Mouse (Mus musculus) layer of hippocampus, adult 9-11 months (tissue): Measurements from ENCODE around the gene Pkp4.

Source experiments
- DNase-seq: peaks from one replicate; pipeline ENCODE4 v3.0.0; 2022

Pkp4 gene

DNA sequence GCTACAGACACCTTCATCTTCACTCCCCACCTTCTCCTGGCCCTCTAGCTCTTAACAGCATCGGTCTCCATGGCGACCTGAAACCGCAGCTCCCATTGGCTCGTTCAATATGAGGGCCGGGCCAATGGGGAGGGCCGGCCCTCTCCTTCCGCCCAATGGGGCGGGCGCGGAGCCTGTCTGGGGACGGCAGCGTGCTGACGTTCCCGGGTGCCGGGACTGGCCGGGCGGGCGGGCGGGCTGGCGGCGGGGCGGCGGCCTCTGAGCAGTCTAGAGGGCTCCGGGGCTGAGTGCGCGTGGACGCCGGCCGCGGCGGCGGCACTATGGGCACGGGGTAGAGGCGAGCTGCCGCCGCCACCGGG lies at the start of gene Pkp4, which contains the start of gene Ccdc148:
Pkp4 (plus strand) TSS at position 246 of the 359 bp plus-strand sequence.
Ccdc148 (minus strand) TSS at position 79 of the 359 bp plus-strand sequence.
- peak; percentile 97 for DNase-seq

DNA sequence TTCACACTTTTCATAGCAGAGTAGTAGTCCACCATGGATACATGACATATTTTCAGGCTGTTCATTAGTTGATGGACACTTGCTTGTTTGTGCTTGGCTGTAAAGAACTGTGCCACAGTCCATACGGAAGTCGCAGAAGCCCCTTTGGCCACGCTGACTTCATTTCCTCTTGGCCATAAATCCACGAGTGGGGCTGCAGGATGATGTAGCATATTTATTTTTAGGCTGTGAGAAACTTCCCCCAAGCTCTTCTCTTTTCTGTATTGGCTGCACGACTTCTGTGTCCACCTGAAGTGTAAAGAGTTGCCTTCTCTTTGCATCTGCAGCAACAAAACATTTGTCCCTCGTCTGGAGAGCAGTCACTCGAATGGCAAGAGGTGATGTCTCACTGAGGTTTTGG lies 31.6 kb upstream of the Pkp4 start:
- peak; percentile 15 for DNase-seq

DNA sequence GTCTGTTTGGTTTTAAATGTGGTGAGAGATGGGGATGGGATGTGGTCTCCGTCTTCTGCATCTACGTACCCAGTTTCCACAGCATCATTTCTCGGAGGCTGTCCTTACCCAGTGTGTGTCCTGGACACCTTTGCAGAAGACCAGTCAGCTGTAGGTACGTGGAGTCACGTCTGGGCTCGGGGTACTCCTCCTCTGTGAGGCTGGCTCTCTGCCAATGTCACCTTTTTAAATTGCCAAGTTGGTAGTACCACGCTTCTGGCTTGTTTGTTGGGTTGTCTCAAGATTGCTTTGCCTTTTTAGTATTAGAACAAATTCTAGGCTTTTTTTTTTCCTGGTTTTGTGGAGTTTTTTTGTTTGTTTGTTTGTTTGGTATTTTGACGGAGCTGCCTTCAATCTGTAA lies 30.8 kb upstream of the Pkp4 start:
- no peak for DNase-seq

DNA sequence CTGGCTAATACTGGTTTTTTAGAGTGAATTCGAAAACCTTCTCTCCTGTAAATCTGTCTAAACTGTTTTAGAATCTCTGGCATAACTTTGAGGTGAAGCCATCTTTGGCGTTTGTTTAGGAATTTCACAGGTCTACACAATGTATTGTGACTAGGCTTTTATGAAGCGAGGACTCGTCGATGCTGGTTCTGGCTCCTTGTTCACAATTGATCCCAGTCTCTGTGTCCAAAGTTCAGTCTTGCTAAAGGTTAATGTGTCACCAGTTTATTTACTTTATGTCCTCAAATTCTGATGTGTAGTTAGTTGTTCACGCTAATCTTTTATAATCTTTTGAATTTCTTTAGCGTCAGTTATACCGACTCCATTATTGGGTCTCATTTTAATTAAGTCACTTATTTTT lies 29.6 kb upstream of the Pkp4 start:
- no peak for DNase-seq

DNA sequence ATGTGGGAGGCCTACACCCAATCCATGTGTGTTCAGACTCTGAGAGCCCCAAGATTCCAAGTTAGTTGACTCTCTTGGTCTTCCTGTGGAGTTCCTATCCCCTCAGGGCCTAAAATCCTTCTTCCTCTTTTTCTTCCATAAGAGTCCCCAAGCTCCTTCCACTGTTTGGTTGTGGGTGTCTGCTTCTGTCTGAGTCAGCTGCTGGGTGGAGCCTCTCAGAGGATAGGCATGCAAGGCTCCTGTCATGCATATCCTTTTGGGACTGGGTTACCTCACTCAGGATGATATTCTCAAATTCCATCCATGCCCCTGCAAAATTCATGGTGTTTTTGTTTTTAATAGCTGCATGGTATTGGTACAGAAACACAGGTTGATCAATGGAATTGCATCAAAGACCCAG lies 5.2 kb upstream of the Pkp4 start:
- DNase-seq = no peak

DNA sequence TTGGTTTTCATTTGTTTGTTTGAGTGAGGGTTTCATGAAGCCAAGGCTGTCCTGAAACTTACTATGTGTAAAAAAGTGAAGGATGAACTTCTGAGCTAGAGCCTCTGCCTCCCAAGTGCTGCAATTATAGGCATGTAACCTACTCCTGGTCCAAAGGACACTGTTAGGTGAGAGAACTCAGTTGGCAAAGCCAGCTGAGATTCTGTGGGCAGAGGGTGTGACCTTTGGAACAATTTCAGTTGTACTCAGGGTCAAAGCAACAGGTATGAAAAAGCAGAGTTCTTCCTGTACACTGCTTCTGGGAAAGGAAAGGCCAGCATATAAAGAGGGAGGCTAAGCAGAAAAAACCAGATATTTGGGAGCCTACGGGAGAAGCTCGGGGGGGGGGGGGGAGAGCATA lies 2.5 kb upstream of the Pkp4 start:
- no peak for DNase-seq

DNA sequence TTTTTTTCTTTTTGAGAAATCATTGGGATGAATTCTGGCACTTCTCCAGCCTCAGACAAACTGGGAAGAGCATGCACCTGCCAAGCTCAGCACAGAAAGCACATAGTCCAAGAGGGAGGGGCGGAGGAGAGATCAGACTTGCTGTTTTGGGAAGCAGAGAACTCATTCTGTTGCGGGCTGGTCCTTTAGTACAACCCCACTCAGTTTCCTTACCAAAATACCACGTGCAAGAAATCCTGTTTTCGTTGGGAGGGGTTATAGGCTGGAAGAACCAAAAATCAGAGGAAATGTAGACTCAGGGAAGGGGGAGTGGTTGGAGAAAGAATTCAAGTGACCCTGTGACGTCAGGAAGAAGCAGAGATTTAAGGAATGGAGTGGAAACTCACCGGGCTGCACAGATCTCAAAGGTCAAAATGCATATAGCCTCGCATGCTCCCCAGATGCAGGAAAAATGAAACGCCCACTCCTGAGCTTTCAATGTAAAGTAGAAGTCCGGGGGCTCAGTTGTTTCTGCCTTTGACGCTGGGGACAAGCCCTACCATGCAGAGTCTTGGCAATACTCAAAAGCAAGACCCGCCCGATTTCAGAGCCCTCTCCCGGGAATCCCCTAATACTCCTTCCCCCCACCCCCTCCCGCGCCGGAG lies 567 bp upstream of the Pkp4 start:
- DNase-seq = peak; percentile 46

DNA sequence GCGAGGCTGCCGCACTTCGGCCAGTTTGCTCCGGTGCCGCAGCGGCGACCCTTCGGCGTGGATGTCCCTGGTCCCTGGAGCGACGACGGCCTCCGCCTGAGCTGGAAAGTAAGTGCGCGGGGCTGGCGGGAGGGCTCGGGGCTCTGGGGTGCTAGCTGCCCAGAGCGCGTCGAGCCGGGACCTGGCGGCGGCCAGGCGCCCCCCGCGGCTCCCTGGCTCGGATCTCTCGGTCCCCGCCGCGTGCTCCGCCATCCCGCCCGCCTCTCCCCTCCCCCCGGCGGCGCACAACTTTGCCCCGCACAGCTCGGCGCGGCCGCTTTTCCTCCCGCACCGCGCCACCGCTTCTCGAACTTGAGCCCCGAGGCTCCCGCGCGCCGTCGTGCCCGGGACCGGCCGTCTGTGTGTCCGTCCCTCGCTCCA lies 381 bp downstream of the Pkp4 start:
- DNase-seq = peak; percentile 24

DNA sequence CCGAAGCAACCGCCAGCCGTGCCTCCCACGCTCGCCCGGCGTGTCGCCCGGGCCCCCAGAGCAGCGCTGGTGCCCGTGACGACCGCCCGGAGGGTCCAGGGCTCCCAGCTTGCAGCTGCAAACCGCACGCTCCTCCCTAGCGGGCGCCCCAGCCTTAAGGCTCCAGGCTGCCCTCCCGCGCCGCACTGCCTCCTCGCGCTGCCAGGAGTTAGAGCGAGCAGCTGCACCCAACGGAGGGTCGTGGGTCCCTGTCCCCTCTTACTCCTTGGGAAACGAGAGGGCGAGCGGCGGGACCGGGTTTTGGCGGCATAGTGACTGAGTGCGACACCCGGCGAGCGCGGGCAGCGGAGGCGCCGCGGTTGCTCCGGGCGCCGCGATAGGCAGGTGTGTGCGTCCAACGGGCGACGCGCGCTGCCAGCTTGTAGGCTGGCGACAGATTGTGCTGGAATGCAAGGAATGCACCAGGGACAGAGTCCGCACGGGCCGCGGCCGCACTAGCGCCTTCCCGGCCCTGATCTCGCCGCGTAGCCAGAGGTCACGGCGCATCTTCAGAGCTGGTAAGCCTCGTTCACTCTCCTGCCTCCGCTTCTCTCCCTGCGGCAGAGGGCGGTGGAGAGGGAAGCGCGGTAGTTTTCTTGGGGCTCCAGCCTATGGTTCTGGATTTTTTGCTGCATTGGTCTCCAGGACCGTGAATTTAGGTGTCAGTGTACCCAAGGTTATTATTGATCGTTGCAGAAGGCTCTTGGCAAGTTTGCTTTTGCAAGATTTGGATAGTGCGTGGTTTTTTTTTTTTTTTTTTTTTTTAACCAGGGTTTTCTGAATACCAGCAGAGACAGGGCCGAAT lies 1.0 kb downstream of the Pkp4 start:
- DNase-seq = peak; percentile 74

DNA sequence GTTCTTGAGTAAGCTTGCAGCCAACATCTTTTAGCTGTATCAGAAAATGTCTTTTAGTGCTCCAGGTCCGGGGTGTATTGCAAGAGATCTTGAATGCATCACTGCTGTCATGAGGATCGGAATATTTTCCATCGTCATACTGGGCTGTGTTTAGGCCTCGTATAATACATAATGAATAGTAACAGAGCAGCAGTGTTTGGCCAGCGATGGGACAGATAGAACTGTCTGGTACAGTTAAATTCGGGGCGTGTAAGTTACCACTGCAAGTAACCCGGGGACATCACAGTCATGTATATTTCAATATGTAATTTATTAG lies 1.6 kb downstream of the Pkp4 start:
- peak; percentile 31 for DNase-seq

DNA sequence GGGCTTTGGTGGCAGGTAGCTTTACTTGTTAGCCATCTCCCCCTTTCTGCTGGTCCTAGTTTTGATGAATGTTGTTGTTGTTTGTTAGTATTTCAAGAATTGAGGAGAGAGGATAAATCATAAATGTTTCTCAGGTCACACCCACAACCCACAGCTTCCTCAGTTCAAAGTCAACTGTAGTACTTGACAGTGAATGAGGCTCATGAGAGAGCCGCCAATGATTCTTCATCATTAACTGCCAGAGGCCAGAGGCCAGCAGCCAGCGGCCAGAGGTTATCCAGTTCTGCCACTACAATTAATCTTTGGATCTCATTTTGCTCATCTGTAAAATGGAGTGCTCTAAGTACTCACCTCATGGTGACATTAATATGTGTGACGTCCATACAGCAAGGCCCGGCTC lies 6.3 kb downstream of the Pkp4 start:
- DNase-seq = no peak

DNA sequence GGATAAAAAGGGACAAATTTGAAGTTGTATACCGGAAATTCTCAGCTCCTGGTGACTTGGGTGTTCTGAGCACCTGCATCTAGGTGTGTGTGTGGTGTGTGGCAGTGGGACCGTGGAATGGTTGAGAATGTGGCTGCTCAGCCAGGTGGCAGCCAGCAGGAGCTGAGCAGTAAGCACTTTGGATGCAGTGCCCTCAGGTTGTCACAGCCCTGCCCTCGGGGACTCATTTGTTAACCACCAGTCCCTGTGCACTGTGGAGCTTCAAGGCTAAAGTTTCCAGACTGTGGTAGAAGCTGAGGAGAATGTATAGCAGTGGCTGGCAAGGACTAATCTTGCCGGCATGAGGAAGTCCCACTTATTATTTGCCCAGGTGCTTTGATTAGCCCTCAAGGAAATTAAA lies 7.2 kb downstream of the Pkp4 start:
- no peak for DNase-seq

DNA sequence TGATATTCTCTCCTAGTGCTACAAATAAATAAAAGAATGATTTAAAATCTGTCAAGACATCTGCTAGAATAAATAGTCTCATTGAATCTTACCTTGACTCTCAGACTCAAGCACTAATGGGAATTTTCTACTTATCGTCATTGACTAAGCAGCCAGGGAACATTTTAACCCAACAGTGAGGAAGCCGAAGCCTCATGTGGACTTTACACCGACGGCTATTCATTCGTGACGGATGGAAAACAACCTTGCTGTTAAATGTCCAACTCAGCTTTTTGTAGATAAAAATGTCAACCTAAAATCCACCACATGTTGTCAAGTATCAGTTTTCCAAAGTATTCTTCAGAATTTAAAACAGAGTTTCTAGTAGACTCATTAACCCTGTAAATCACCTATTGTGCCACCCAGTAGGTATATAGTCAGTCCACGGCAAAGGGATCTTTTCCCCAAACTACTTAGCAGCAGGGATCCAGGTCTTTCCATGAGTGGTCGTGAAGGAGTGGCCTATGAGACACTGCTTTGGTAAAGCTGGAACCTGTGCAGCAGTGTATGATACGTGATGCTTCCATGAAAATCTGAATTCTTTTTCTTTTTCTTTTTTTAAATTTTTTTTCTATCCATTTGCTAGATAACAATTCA lies 9.0 kb downstream of the Pkp4 start:
- DNase-seq = no peak

DNA sequence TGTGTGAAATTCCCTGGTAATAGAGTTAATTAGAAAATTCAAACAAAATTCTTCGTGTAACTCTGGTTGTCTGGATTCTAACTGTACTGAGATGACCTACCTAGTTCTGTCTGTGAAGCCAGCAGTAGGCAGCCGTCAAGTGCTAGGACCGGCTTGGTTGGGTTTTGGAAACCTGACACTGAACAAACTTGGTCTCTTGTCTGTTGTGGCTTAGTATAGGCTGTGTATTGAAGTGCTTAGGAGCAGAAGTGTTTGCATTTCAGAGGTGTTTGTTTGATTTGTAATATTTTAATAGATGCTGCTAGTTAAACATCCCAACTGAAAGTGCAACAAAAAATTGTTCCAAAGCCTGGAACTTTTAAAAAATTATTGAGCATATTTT lies 9.5 kb downstream of the Pkp4 start:
- DNase-seq = no peak

DNA sequence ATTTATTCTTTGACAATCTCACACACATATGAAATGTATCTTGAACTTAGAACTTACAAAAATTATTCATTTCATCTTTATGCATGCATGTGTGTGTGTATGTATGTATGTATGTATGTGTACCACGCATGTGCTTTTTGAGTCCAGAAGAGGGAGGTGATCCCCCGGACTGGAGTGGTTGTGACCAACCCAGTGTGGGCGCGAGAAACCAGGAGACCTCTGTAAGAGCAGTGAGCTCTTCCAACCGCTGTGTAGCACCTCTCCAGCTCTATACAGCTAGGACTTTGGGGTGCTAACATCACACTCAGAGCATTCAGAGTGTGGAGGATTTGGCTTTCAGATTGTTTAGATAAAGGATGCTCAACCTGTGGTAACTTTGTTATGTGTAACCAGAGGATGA lies 9.9 kb downstream of the Pkp4 start:
- DNase-seq = no peak

DNA sequence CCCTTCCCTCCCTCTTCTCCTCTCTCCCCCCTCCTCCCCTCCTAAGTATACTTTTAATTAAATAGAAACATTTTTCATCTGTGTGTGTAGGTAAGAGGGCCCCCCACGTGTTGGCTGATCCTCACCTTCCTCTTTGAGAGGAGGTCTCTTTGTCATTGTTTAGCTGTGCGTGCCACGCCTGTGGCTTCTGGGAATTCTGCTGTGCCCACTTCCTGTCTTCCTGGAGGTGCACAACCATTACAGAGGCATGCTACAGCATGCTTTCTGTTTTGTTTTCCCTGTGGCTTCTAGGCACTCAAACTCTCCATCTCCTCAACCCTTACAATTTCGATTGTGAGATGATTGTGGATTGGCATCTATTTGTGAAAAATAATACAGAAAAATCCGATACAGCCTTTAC lies 10.9 kb downstream of the Pkp4 start:
- no peak for DNase-seq

DNA sequence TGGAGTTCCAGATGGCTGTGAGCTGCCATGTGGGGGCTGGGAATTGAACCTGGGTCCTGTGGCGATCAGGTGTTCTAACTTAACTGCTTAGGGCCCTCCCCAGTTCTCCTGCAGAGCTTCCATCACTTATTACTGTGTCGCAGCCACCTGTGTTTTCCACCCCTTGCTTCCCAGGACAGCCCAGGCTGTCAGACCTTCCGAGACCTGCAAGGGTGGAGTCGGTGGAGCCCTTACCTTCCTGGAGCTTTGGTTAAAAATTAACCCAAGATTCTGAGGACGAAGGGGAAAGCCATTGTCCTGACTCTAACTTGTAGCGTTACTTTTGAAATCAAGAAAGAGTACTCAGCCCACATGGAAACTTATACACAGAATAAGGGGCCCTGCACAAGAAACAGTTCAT lies 15.3 kb downstream of the Pkp4 start:
- no peak for DNase-seq

DNA sequence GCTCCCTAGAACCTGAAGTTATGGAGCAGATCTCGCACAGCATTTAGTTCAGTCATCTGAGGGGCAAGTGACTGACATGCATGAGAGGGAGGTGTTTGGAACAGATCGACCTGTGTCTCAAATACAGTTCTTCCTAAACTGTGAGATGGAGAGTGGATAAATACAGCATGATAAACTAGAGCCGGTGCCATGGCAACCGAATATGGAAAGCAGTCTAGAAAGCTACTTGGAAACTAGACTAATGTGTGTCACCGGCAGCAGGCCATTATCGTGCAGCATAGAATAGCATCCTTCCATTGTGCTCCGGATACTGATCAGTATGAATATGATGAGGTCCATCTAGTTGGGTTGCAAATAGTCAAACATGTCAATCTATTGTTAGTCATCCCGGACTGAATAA lies 17.5 kb downstream of the Pkp4 start:
- peak; percentile 66 for DNase-seq

DNA sequence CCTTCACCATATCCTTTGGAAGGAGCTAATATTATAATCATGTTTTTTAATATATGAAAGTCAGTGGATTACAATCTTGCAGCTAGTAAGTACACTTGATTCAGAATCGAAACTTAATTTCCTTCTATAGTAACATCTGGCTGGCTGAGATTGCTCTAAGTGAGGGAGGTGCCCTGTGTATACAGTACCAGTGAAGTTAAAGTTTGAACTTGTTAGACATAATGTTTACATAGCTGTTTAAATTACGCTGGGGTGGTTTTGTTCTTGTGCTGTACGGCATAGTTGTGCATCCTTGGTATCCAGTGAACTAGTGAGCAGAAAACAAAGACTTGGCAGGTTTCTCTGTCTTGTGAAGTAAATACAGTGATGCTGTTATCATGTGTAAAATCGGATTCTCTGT lies 18.3 kb downstream of the Pkp4 start:
- DNase-seq = no peak

DNA sequence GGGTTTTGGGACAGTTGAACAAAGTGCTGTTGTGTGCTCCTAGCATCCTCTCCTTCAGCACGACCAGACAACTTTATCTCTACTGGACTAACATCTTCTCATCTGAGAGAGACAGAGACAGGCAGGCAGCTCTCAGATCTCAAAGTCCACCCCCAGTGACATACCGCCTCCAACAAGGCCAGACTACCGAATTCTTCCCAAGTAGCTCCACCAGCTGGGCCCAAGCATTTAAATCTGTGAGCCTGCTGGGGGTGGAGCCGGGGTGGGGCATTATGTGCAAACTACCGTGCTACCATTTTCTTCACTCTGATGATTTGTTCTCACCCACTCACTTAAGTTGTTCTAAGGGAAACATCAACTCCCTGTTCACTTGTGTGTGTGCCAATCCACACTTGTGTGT lies 18.8 kb downstream of the Pkp4 start:
- no peak for DNase-seq

DNA sequence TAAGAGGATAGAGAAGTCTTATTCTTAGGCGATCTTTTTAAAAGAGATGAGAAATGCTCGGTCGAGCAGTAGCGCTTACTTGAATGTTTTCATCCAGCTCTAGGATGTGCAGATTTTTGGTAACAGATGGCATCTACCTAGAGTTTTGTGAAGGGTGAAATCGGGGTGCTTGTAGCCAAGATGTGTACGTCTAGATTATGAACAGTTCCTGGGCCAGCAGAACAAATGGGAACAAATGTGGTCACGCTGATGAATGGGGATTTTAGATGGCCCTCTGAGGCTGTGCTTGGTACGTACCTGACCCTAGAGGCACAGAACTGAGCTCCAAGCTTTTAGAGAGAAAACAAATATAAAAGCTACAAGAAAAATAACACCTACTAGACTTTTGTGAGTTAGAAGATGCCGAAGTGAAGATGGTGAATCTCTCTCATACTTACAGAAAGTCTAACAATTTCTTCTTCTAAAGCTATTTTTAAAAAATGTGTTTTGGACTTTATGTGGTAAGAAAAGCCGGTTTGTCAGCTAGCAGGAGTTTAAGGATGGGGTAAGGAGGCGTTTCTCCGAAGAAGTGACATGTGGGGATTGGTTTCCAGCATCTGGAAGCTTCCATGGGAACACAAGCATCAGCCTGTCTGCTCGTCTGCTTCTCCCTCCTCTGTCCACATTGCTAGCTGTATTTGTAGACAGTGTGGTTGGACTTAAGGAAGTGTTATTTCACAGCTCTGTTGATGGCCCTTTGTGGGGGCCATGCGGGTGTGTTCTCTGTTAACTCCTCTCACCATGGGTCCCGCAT lies 20.9 kb downstream of the Pkp4 start:
- DNase-seq = peak; percentile 36

DNA sequence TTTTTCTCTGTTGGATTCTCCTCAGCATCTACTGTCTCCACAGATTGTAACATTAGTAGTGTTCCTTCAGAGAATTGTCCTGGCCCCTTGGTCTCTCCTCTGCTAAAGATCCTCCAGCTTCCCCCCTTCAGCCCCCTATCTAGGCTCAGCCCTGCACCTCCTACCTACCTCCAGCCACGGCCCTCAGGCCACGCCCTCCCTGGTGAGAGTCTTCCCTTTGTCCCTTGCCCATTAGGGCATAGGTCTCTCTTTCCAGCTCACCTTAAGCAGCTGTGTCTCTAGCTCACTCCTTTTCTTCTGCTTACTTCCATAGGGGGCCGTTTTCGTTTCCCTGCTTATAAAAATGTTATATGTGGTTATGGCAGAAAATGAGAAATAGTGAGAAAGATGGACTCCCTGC lies 22.9 kb downstream of the Pkp4 start:
- DNase-seq = no peak
